Mouse (Mus musculus): ENCODE results near the gene Brd3. TPM values are rescaled to one million over a fixed set of nuclear protein-coding genes. Genes with fewer than 3 reads are reported as not detected.

Brd3 gene
- polyA plus RNA-seq, 1 experiment from 2014 or later = 128 TPM

DNA sequence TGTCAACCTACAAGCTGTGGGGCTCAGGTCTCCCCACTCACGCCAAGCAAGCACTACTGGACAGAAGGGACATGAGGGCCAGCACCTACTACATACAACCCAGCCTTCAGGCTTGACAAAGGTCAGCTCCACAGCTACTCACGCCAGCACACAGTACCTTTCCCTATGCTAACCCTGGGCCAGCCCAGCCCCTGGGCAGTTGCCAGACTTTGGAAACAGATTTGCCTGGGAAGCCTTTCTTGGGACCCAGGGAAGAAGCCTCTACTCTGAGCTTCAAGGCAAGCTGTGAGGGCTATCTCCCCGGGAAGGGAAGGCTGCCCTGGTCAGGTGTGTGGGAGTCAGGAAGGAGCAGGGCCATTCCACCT, 37.5 kb downstream of the Brd3 start:
- Histone ChIP-seq H3K4me3 (replicated peaks) (no peak overlapping the region), H3K4me2 (no peak overlapping the region), H3K4me1 (replicated peaks) (peaks cover 59% of the 10 kb centered on the region), H3K9ac (replicated peaks) (no peak overlapping the region), H3K36me3 (peaks cover 74% of the 10 kb centered on the region), H3K27ac (no peak overlapping the region), H3K27me3 (no peaks in the 10 kb centered on the region), H3K9me3 (no peaks in the 10 kb centered on the region)
- ATAC-seq (ENCODE audit: insufficient number of reproducible peaks, insufficient read depth, low FRiP score, low TSS enrichment, low read depth) = no peak
- WGBS = 49% methylated on average over 3 of the region's 3 CpGs

DNA sequence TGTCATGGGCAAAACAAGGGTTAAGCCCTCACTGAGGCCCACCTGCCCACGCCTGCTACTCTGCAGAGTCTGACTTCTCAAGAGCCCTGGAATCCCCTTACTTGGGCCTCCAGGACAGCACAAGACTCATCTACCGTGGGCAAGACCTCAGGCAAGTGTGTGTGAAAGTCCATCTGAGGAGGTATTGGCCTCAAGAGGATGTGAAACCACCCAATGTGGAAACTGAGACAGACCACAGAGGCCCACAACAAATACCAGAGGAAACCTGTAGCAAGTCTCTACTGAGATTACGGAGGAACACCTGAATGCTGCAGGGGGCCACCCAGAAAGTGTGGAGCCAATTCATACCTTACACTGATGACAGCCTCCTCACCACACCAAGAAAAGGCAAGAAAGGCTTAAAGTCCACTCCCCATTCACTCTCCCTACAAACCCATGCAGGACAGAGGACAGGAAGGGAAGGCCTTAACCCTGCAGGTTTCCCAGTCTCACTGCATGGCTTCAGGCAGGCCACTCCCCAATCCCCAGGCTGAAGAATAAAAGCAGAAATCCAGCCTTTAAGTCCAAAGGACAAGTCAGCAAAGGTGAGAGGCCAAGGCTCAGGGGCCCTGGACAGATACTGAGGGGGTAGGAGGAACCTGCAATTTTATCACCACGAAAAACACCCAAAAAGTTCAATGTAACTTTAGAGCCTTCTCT, 38.0 kb downstream of the Brd3 start:
- Histone ChIP-seq H3K36me3 (peaks cover 79% of the 10 kb centered on the region), H3K9ac (replicated peaks) (no peak overlapping the region; the same call in 1 of the 2 replicates), H3K9me3 (no peaks in the 10 kb centered on the region), H3K27me3 (no peaks in the 10 kb centered on the region), H3K27ac (no peak overlapping the region), H3K4me2 (no peak overlapping the region), H3K4me1 (replicated peaks) (peaks cover 59% of the 10 kb centered on the region), H3K4me3 (replicated peaks) (no peak overlapping the region)
- ATAC-seq (ENCODE audit: insufficient number of reproducible peaks, insufficient read depth, low FRiP score, low TSS enrichment, low read depth) = no peak
- WGBS = 69% methylated on average over 4 of the region's 4 CpGs

DNA sequence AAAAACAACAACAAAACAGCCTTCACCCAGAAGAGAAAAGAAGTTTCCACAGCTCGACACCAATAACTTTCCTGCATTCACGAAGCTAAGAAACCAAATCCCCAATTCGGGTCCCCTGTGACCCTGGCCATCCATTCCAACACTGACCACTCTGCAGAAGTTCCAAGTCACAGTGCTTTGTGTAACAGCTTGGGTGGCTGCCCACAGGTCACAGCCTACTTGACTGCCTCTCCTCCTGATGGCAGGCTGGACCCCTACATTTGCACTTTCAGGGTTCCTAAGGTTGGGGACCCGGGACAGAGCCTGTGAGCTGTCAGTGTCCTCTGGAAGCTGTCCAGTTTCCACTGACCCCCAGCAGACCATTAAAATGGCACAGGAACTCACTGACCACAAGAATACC, 44.6 kb downstream of the Brd3 start:
- ATAC-seq (ENCODE audit: insufficient number of reproducible peaks, insufficient read depth, low FRiP score, low TSS enrichment, low read depth) = no peak
- no peak overlapping the region for H3K9ac ChIP-seq (replicated peaks)
- H3K4me3 ChIP-seq (replicated peaks) = no peak overlapping the region
- 0 out of 2 replicates have a peak, but pooled peaks cover 4% of the 10 kb centered on the region for H3K4me1 ChIP-seq (replicated peaks)
- H3K27me3 ChIP-seq = no peaks in the 10 kb centered on the region
- H3K9me3 ChIP-seq = no peaks in the 10 kb centered on the region
- no peak overlapping the region for H3K27ac ChIP-seq
- H3K36me3 ChIP-seq = peaks cover 100% of the 10 kb centered on the region
- WGBS = 89% methylated on average over 4 of the region's 4 CpGs
- H3K4me2 ChIP-seq = no peak overlapping the region

DNA sequence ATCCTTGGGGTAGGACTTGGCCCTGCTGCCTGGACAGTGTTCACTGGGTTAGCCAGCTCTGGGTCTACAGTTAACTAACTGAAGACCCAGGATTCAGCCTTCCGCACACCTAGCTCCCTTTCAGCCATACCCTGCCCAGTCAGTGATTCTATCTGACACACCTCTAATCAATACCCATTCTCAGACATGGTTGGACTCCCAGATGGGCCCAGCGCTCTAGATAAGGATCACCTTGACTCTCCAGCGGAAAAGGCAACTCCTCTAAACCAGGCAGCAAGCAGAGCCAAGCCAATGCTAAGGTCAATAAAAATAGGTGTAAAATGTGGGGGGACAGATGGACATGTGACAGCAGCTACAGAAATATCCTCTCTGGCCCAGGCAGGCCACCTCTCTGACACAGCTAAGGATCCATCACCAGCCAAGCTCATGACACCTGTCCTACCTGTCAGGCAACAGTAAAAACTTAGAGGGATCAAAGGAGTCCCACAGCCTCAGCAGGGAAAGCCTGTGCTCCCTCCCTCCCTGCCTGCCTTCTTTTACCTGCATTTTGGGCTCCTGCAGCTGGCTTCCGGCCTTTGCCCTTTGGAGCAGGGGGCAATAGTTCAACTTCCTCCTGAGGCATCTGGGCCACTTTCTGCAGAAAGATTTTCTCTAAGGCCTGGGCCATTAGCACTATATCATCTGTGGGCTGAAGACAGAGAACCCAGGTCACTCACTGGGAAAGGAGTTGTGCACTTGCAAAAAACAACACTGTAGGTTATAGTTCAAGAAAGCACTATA, 45.4 kb downstream of the Brd3 start:
- no peak overlapping the region for H3K9ac ChIP-seq (replicated peaks)
- 81% methylated on average over 4 of the region's 4 CpGs for WGBS
- H3K9me3 ChIP-seq = no peaks in the 10 kb centered on the region
- no peak for ATAC-seq (ENCODE audit: insufficient number of reproducible peaks, insufficient read depth, low FRiP score, low TSS enrichment, low read depth)
- no peak overlapping the region for H3K4me2 ChIP-seq
- H3K27me3 ChIP-seq = no peaks in the 10 kb centered on the region
- no peak overlapping the region for H3K27ac ChIP-seq
- H3K4me3 ChIP-seq (replicated peaks) = no peak overlapping the region
- H3K4me1 ChIP-seq (replicated peaks) = no peaks in the 10 kb centered on the region
- peaks cover 100% of the 10 kb centered on the region for H3K36me3 ChIP-seq

DNA sequence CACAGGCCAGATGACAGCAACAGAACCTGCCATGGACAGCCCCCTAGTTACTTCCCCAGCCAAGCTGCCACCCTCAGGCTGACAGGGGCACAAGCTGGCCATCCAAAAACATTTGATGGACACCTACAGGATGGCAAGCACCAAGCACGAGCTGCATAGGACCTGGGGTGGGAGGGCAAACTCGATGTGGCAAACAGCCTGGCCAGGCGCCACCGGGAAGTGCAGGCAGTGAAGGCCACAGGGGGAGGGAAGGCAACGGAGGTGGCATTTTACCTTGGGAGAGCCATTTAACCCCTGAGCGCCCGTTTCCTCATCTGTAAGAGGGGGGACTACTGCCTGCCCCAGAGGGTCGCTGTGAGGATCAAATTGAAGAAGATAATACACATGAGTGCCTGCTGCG, 46.8 kb downstream of the Brd3 start:
- no peak overlapping the region for H3K9ac ChIP-seq (replicated peaks)
- H3K27me3 ChIP-seq = no peaks in the 10 kb centered on the region
- 62% methylated on average over 9 of the region's 9 CpGs for WGBS
- H3K4me1 ChIP-seq (replicated peaks) = no peaks in the 10 kb centered on the region
- no peaks in the 10 kb centered on the region for H3K9me3 ChIP-seq
- ATAC-seq (ENCODE audit: insufficient number of reproducible peaks, insufficient read depth, low FRiP score, low TSS enrichment, low read depth) = no peak
- no peak overlapping the region for H3K4me3 ChIP-seq (replicated peaks)
- H3K27ac ChIP-seq = no peak overlapping the region
- no peak overlapping the region for H3K4me2 ChIP-seq
- H3K36me3 ChIP-seq = peaks cover 100% of the 10 kb centered on the region

DNA sequence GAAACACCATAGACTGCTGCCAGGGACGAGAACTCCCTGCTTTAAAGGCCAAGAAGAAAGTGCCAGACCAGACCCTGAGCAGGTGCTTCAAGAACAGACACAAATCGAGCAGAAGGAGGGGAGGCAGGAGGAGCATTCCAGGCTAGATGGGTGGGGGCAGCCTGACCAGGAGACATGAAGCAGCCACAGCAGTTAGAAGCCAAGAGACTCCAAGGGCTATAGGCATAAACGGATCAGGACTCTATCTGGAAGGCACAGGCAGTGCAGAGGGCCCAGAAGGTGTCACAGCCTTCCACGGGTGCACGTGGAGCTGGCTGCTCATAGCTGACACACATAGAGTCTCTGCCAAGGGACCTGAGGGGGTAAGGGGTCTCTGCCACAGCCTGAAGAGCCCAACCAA, 47.3 kb downstream of the Brd3 start:
- Histone ChIP-seq H3K9ac (replicated peaks) (no peak overlapping the region), H3K36me3 (peaks cover 100% of the 10 kb centered on the region), H3K4me2 (no peak overlapping the region), H3K27me3 (no peaks in the 10 kb centered on the region), H3K9me3 (no peaks in the 10 kb centered on the region), H3K4me3 (replicated peaks) (no peak overlapping the region), H3K27ac (no peak overlapping the region), H3K4me1 (replicated peaks) (no peaks in the 10 kb centered on the region)
- no peak for ATAC-seq (ENCODE audit: insufficient number of reproducible peaks, insufficient read depth, low FRiP score, low TSS enrichment, low read depth)
- WGBS = 84% methylated on average over 5 of the region's 5 CpGs

DNA sequence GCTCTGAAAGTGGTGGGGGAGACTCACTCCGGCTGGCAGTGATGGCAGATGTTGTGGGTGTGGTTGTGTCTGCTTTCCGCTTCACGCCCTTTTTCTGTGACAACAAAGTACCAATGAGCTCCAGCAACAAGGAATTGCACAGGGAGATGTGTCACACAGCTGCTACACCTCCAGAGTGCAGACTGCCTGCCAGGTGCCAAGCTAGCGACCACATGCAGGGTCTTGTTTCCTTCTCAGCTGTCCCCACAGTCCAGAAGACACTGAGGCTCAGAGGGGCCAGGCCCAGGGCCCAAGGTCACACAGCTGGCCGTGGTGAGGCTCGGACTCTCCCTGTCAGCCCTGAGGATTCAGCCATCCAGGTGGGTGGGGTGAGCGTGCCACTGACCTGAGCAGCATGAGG, 47.7 kb downstream of the Brd3 start:
- Histone ChIP-seq H3K4me3 (replicated peaks) (no peak overlapping the region), H3K27me3 (no peaks in the 10 kb centered on the region), H3K4me1 (replicated peaks) (no peaks in the 10 kb centered on the region), H3K9ac (replicated peaks) (no peak overlapping the region), H3K9me3 (no peaks in the 10 kb centered on the region), H3K27ac (no peak overlapping the region), H3K4me2 (no peak overlapping the region), H3K36me3 (peaks cover 100% of the 10 kb centered on the region)
- WGBS = 90% methylated on average over 7 of the region's 7 CpGs
- ATAC-seq (ENCODE audit: insufficient number of reproducible peaks, insufficient read depth, low FRiP score, low TSS enrichment, low read depth) = no peak

DNA sequence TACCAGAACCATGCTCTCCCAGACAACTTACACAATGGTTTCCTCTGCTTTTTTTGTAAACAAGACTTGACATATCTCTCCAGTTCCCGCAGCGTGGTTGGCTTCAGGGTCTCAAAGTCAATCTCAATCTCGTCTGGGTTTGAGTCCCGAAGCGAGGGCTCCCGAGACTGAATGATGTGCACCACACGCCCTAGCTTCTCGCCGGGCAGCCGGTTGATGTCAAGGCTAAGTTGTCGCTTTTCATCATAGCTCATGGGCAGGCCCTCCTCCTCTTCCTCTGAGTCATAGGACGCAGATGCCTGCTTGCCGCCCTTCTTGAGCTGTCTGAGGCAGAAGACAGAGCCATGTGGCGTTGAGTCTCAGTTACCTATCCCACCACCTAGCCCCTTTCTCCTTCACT, 57.2 kb downstream of the Brd3 start:
- H3K27me3 ChIP-seq = no peaks in the 10 kb centered on the region
- no peak overlapping the region for H3K9ac ChIP-seq (replicated peaks)
- H3K27ac ChIP-seq = no peak overlapping the region
- no peaks in the 10 kb centered on the region for H3K9me3 ChIP-seq
- H3K4me1 ChIP-seq (replicated peaks) = no peaks in the 10 kb centered on the region
- H3K36me3 ChIP-seq = peaks cover 99% of the 10 kb centered on the region
- no peak overlapping the region for H3K4me3 ChIP-seq (replicated peaks)
- no peak overlapping the region for H3K4me2 ChIP-seq
- no peak for ATAC-seq (ENCODE audit: insufficient number of reproducible peaks, insufficient read depth, low FRiP score, low TSS enrichment, low read depth)
- WGBS = 92% methylated on average over 14 of the region's 14 CpGs

DNA sequence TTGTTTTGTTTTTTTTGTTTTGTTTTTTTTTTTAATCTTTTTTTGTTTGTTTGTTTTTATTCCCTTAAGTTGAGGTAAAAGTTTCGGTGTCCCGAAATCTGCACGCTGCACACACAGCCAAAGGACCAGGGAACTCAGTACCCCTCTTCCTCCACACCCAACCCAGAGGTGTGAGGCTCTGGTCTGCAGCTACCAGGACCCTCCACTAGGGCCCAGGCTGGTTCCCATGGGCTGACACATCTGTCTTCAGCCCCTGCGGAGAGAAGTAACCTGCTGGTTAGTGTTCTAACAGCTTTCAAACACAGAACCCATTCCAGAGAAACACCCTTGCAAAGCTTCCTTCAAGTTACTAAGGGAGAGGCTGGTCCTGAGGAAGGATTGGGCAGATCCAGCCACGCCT, 59.7 kb downstream of the Brd3 start:
- no peak for ATAC-seq (ENCODE audit: insufficient number of reproducible peaks, insufficient read depth, low FRiP score, low TSS enrichment, low read depth)
- H3K4me3 ChIP-seq (replicated peaks) = no peak overlapping the region
- no peaks in the 10 kb centered on the region for H3K9me3 ChIP-seq
- no peak overlapping the region for H3K4me2 ChIP-seq
- no peaks in the 10 kb centered on the region for H3K27me3 ChIP-seq
- peaks cover 86% of the 10 kb centered on the region for H3K36me3 ChIP-seq
- WGBS = 84% methylated on average over 5 of the region's 5 CpGs
- no peak overlapping the region for H3K9ac ChIP-seq (replicated peaks)
- H3K27ac ChIP-seq = no peak overlapping the region
- 0 out of 2 replicates have a peak, but pooled peaks cover 10% of the 10 kb centered on the region for H3K4me1 ChIP-seq (replicated peaks)

DNA sequence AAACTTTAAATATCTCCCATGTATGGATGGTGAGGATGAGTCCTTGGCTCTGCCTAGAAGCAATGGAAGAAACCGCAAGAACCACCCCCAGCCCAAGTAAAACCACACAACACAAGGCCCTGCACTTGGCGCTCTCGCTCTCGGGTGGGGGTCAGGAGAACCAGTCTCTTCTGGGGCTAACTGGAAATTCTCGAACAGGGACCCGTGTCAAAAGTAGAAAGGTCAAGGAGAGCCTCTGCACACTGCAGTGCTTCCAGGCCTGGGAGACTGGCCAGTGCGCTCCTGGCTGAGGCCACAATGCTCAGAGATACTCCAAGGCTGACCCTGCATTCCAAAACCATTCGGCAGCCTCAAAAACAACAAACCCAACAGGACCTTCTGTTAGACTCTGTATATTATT, 60.6 kb downstream of the Brd3 start:
- Histone ChIP-seq H3K9me3 (no peaks in the 10 kb centered on the region), H3K4me2 (no peak overlapping the region), H3K27me3 (no peaks in the 10 kb centered on the region), H3K27ac (no peak overlapping the region), H3K36me3 (peaks cover 76% of the 10 kb centered on the region), H3K4me1 (replicated peaks) (peaks cover 11% of the 10 kb centered on the region; the same call in 1 of the 2 replicates), H3K9ac (replicated peaks) (no peak overlapping the region), H3K4me3 (replicated peaks) (no peak overlapping the region)
- ATAC-seq (ENCODE audit: insufficient number of reproducible peaks, insufficient read depth, low FRiP score, low TSS enrichment, low read depth) = no peak
- WGBS = 92% methylated on average over 8 of the region's 8 CpGs

DNA sequence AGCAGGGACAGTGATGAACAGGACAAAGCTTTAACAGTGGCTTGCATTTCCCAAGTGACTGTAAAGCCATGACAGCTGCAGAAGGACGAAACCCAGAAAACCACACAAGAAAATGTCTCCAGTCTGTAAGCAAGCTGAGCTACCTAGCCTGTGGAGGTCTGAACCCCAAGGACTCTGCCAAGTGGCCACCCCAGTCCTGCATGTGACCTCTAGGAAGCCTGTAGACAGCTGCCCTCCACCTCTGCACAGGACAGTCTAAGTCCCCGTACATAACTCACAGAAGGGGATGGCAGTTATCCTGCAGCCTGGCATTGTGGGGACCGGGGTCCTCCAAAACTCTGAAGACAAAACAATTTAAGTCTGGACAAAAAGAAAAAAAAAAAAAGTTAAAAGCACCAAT, 61.6 kb downstream of the Brd3 start:
- H3K27ac ChIP-seq = no peak overlapping the region
- WGBS = 92% methylated on average over 3 of the region's 3 CpGs
- H3K4me3 ChIP-seq (replicated peaks) = no peak overlapping the region
- H3K9me3 ChIP-seq = no peaks in the 10 kb centered on the region
- no peak overlapping the region for H3K4me2 ChIP-seq
- H3K4me1 ChIP-seq (replicated peaks) = peaks cover 13% of the 10 kb centered on the region; the same call in 1 of the 2 replicates
- peaks cover 67% of the 10 kb centered on the region for H3K36me3 ChIP-seq
- no peak for ATAC-seq (ENCODE audit: insufficient number of reproducible peaks, insufficient read depth, low FRiP score, low TSS enrichment, low read depth)
- H3K9ac ChIP-seq (replicated peaks) = no peak overlapping the region
- H3K27me3 ChIP-seq = no peaks in the 10 kb centered on the region

DNA sequence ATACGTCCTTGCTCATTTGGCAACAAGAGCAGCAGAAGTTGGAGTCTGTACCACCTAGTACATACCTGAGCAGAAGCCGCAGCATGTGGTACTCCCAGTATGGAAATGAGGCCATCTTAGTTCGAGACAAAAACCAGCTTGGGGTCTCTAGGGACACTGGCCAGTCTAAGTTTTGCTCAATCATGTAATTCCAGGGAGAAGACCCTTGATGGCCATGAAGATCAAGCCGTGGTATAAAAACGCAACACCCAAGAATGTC, 64.1 kb downstream of the Brd3 start:
- no peak for ATAC-seq (ENCODE audit: insufficient number of reproducible peaks, insufficient read depth, low FRiP score, low TSS enrichment, low read depth)
- H3K36me3 ChIP-seq = peaks cover 42% of the 10 kb centered on the region
- H3K4me3 ChIP-seq (replicated peaks) = no peak overlapping the region
- no peaks in the 10 kb centered on the region for H3K27me3 ChIP-seq
- H3K9me3 ChIP-seq = no peaks in the 10 kb centered on the region
- H3K4me2 ChIP-seq = peak overlapping the region; percentile 87
- H3K27ac ChIP-seq = no peak overlapping the region
- WGBS = 81% methylated on average over 5 of the region's 5 CpGs
- H3K9ac ChIP-seq (replicated peaks) = no peak overlapping the region
- H3K4me1 ChIP-seq (replicated peaks) = peaks cover 14% of the 10 kb centered on the region; the same call in 1 of the 2 replicates

Data from limb, embryonic 12.5 days (tissue).